Mouse (Mus musculus): ENCODE results near the gene Cars2. TPM values are rescaled to one million over a fixed set of nuclear protein-coding genes. Genes with fewer than 3 reads are reported as not detected.
"Not testable (repeated sequence)": the region's sequence is repeated elsewhere in the genome, so short reads cannot be mapped to it uniquely, and the experiment has no call there.

The Cars2 gene
- polyA plus RNA-seq, 1 experiment from 2014 or later: 22.5 TPM

GRCm38 (mm10) chr8:11552390-11552789 is 1.8 kb upstream of the Cars2 start:
- H3K4me3 ChIP-seq (ENCODE audit: low read depth, low read length): no peak overlapping the region

GRCm38 (mm10) chr8:11551497-11551896 is 914 bp upstream of the Cars2 start:
- H3K9me3 ChIP-seq (ENCODE audit: control insufficient read depth, low read length); H3K27me3 ChIP-seq (replicated peaks; ENCODE audit: control insufficient read depth, insufficient read depth, low read length); H3K9ac ChIP-seq (ENCODE audit: low read depth, low read length); H3K4me3 ChIP-seq (ENCODE audit: low read depth, low read length); H3K4me2 ChIP-seq (ENCODE audit: low read depth, low read length); ATAC-seq (ENCODE audit: low read depth); DNase-seq (ENCODE audit: low spot score); H3K27ac ChIP-seq (replicated peaks; ENCODE audit: low read depth, low read length): not testable (repeated sequence)
- Histone ChIP-seq H3K4me1 (ENCODE audit: control insufficient read depth, insufficient read depth, low read length) (peaks cover 19% of the 10 kb centered on the region), H3K36me3 (ENCODE audit: control insufficient read depth, insufficient read depth, low read length) (0 out of 2 replicates have a peak, but pooled peaks cover 12% of the 10 kb centered on the region)
- WGBS: 87% methylated on average over 3 of the region's 4 CpGs

More at GRCm38 (mm10) chr8:11552390-11552789, 1.8 kb upstream of the Cars2 start:
- H3K9me3 ChIP-seq (ENCODE audit: control insufficient read depth, low read length): no peaks in the 10 kb centered on the region
- 64% methylated on average over 10 of the region's 10 CpGs for WGBS
- ATAC-seq (ENCODE audit: low read depth) (no peak), DNase-seq (ENCODE audit: low spot score) (no peak)
- H3K9ac ChIP-seq (ENCODE audit: low read depth, low read length): no peak overlapping the region
- H3K27ac ChIP-seq (replicated peaks; ENCODE audit: low read depth, low read length): no peak overlapping the region
- peaks cover 19% of the 10 kb centered on the region for H3K4me1 ChIP-seq (ENCODE audit: control insufficient read depth, insufficient read depth, low read length)
- 0 out of 2 replicates have a peak, but pooled peaks cover 5% of the 10 kb centered on the region for H3K36me3 ChIP-seq (ENCODE audit: control insufficient read depth, insufficient read depth, low read length)
- H3K27me3 ChIP-seq (replicated peaks; ENCODE audit: control insufficient read depth, insufficient read depth, low read length): no peaks in the 10 kb centered on the region
- no peak overlapping the region for H3K4me2 ChIP-seq (ENCODE audit: low read depth, low read length)

DNA sequence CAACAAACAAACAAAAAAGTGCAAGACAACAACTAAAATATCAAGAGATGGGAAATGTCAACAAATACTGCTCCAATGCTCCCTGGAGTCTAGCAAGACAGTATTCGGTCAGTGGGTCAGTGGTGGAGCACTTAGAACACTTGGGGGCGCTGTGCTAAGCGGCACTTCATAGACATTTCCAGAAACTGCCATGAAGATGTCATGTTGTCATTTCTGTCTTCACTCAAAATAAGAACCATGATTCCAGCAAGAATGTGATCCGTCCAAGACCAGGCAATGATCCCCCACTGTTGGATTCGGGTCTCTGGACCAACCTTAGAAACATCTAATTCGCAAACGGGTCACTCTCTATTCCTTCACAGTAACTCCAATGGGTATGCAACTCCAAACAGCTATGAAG is 877 bp downstream of the Cars2 start:
- 0 out of 2 replicates have a peak, but pooled peaks cover 12% of the 10 kb centered on the region for H3K36me3 ChIP-seq (ENCODE audit: control insufficient read depth, insufficient read depth, low read length)
- WGBS: 22% methylated on average over 7 of the region's 7 CpGs
- no peaks in the 10 kb centered on the region for H3K27me3 ChIP-seq (replicated peaks; ENCODE audit: control insufficient read depth, insufficient read depth, low read length)
- ATAC-seq (ENCODE audit: low read depth) (no peak), DNase-seq (ENCODE audit: low spot score) (peak; percentile 39)
- peak overlapping the region; percentile 85 for H3K4me2 ChIP-seq (ENCODE audit: low read depth, low read length)
- no peaks in the 10 kb centered on the region for H3K9me3 ChIP-seq (ENCODE audit: control insufficient read depth, low read length)
- peak overlapping the region; percentile 70 for H3K4me3 ChIP-seq (ENCODE audit: low read depth, low read length)
- H3K4me1 ChIP-seq (ENCODE audit: control insufficient read depth, insufficient read depth, low read length): peaks cover 19% of the 10 kb centered on the region
- H3K9ac ChIP-seq (ENCODE audit: low read depth, low read length): peak overlapping the region; percentile 78
- 0 out of 2 replicates have a peak overlapping the region, but pooled peaks have one; percentile 83 for H3K27ac ChIP-seq (replicated peaks; ENCODE audit: low read depth, low read length)

DNA sequence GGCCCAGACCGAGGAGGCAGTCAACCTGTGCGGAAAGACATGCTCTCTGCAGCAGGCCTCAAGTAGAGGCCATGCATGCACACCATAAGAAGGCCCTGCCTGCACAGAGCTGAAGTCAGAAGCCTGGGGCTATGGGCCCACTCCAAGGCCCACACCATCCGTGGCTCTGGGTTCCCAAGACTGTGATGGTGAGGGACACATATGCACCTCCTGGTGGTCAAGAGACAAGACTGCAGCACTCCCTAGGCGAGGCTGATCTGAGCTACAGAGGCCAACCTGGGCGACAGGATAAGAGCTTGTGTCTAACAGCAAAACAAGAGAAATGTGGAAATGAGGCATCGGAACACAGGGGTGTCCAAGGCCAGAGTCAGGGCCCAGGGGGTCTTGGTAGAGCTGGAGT is 3.5 kb downstream of the Cars2 start:
- H3K4me3 ChIP-seq (ENCODE audit: low read depth, low read length): no peak overlapping the region
- DNase-seq (ENCODE audit: low spot score) (no peak), ATAC-seq (ENCODE audit: low read depth) (no peak)
- 66% methylated on average over 6 of the region's 6 CpGs for WGBS
- peaks cover 25% of the 10 kb centered on the region for H3K36me3 ChIP-seq (ENCODE audit: control insufficient read depth, insufficient read depth, low read length)
- no peak overlapping the region for H3K9ac ChIP-seq (ENCODE audit: low read depth, low read length)
- H3K9me3 ChIP-seq (ENCODE audit: control insufficient read depth, low read length): no peaks in the 10 kb centered on the region
- H3K4me1 ChIP-seq (ENCODE audit: control insufficient read depth, insufficient read depth, low read length): peaks cover 9% of the 10 kb centered on the region
- no peak overlapping the region for H3K4me2 ChIP-seq (ENCODE audit: low read depth, low read length)
- H3K27ac ChIP-seq (replicated peaks; ENCODE audit: low read depth, low read length): no peak overlapping the region
- H3K27me3 ChIP-seq (replicated peaks; ENCODE audit: control insufficient read depth, insufficient read depth, low read length): no peaks in the 10 kb centered on the region

DNA sequence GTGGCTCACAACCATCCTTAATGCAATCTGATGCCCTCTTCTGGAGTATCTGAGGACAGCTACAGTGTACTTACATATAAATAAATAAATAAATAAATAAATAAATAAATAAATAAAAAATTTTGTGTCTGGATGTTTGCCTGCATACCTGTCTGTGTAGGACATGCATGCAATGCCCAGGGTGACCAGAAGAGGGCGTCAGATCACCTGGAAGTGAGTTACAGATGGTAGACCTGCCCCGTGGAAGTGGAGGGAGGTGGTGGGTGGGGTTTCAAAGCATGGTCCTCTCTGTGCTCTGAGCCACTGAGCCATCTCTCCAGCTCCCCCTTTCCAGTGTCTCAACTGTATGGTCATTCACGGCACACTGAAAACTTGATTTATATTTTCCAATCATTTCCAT is 6.2 kb downstream of the Cars2 start:
- no peaks in the 10 kb centered on the region for H3K9me3 ChIP-seq (ENCODE audit: control insufficient read depth, low read length)
- no peaks in the 10 kb centered on the region for H3K27me3 ChIP-seq (replicated peaks; ENCODE audit: control insufficient read depth, insufficient read depth, low read length)

DNA sequence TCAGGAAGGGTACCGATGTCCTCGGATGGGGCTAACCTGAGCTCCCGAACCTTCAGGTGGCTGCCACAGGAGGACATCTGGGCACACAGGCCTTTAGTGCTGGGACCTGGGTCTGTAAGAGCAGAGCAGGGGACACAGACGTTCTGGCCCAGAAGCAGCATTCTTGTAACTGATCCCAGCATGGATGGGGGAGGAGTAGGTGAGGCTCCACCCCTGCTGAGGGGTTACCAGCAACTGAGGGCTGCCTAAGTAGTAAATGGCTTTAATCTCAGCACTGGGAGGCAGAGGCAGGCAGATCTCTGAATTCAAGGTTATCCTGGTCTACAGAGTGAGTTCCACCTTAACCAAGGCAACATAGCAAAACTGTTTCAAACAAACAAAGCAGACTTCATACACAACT is 7.7 kb downstream of the Cars2 start:
- Histone ChIP-seq H3K4me2 (ENCODE audit: low read depth, low read length) (no peak overlapping the region), H3K4me3 (ENCODE audit: low read depth, low read length) (no peak overlapping the region), H3K9me3 (ENCODE audit: control insufficient read depth, low read length) (no peaks in the 10 kb centered on the region), H3K4me1 (ENCODE audit: control insufficient read depth, insufficient read depth, low read length) (no peaks in the 10 kb centered on the region), H3K36me3 (ENCODE audit: control insufficient read depth, insufficient read depth, low read length) (peaks cover 52% of the 10 kb centered on the region), H3K27me3 (replicated peaks; ENCODE audit: control insufficient read depth, insufficient read depth, low read length) (no peaks in the 10 kb centered on the region), H3K9ac (ENCODE audit: low read depth, low read length) (no peak overlapping the region), H3K27ac (replicated peaks; ENCODE audit: low read depth, low read length) (no peak overlapping the region)
- no peak for ATAC-seq (ENCODE audit: low read depth)
- 85% methylated on average over 4 of the region's 4 CpGs for WGBS
- DNase-seq (ENCODE audit: low spot score): no peak

More for the DNA sequence above, 6.2 kb downstream of the Cars2 start:
- no peak for DNase-seq (ENCODE audit: low spot score)
- 50% methylated on average over 3 of the region's 3 CpGs for WGBS
- Histone ChIP-seq H3K4me3 (ENCODE audit: low read depth, low read length) (no peak overlapping the region), H3K9ac (ENCODE audit: low read depth, low read length) (no peak overlapping the region), H3K27ac (replicated peaks; ENCODE audit: low read depth, low read length) (no peak overlapping the region), H3K4me1 (ENCODE audit: control insufficient read depth, insufficient read depth, low read length) (no peaks in the 10 kb centered on the region), H3K4me2 (ENCODE audit: low read depth, low read length) (no peak overlapping the region), H3K36me3 (ENCODE audit: control insufficient read depth, insufficient read depth, low read length) (peaks cover 49% of the 10 kb centered on the region)
- no peak for ATAC-seq (ENCODE audit: low read depth)

DNA sequence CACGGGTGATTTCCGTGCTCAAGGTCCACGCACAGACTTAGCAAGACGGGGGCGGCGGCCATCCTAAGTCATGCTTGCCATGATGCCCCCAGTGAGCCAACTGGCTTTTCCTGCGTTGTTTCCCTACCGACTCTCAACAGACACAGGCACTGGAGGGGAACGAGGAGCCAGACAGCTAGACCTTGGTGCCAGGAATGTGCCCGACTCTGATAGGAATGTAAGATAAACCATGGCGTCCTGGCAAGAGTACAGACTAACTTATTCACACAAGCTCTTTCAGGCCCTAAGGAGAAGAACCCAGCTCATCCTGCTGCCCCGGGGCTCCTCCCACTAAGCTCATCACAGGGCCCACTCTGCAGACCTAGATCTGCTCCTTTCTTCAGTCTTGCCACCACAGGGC is 8.6 kb downstream of the Cars2 start:
- Histone ChIP-seq H3K4me1 (ENCODE audit: control insufficient read depth, insufficient read depth, low read length) (no peaks in the 10 kb centered on the region), H3K36me3 (ENCODE audit: control insufficient read depth, insufficient read depth, low read length) (peaks cover 50% of the 10 kb centered on the region), H3K9ac (ENCODE audit: low read depth, low read length) (no peak overlapping the region), H3K4me2 (ENCODE audit: low read depth, low read length) (no peak overlapping the region), H3K27ac (replicated peaks; ENCODE audit: low read depth, low read length) (no peak overlapping the region), H3K4me3 (ENCODE audit: low read depth, low read length) (no peak overlapping the region), H3K9me3 (ENCODE audit: control insufficient read depth, low read length) (no peaks in the 10 kb centered on the region), H3K27me3 (replicated peaks; ENCODE audit: control insufficient read depth, insufficient read depth, low read length) (no peaks in the 10 kb centered on the region)
- no peak for DNase-seq (ENCODE audit: low spot score)
- WGBS: 92% methylated on average over 12 of the region's 12 CpGs
- ATAC-seq (ENCODE audit: low read depth): no peak

GRCm38 (mm10) chr8:11540182-11540581 is 10.4 kb downstream of the Cars2 start:
- WGBS: 91% methylated on average over 8 of the region's 8 CpGs
- H3K9me3 ChIP-seq (ENCODE audit: control insufficient read depth, low read length): no peaks in the 10 kb centered on the region
- no peak for ATAC-seq (ENCODE audit: low read depth)
- no peak overlapping the region for H3K4me3 ChIP-seq (ENCODE audit: low read depth, low read length)
- no peaks in the 10 kb centered on the region for H3K27me3 ChIP-seq (replicated peaks; ENCODE audit: control insufficient read depth, insufficient read depth, low read length)
- H3K27ac ChIP-seq (replicated peaks; ENCODE audit: low read depth, low read length): no peak overlapping the region
- DNase-seq (ENCODE audit: low spot score): no peak
- no peak overlapping the region for H3K4me2 ChIP-seq (ENCODE audit: low read depth, low read length)
- peaks cover 55% of the 10 kb centered on the region for H3K36me3 ChIP-seq (ENCODE audit: control insufficient read depth, insufficient read depth, low read length)
- no peaks in the 10 kb centered on the region for H3K4me1 ChIP-seq (ENCODE audit: control insufficient read depth, insufficient read depth, low read length)
- no peak overlapping the region for H3K9ac ChIP-seq (ENCODE audit: low read depth, low read length)

- H3K9ac ChIP-seq (ENCODE audit: low read depth, low read length): no peak overlapping the region
- 92% methylated on average over 4 of the region's 4 CpGs for WGBS
- H3K27ac ChIP-seq (replicated peaks; ENCODE audit: low read depth, low read length): no peak overlapping the region
- DNase-seq (ENCODE audit: low spot score) (no peak), ATAC-seq (ENCODE audit: low read depth) (no peak)
- no peaks in the 10 kb centered on the region for H3K27me3 ChIP-seq (replicated peaks; ENCODE audit: control insufficient read depth, insufficient read depth, low read length)
- no peak overlapping the region for H3K4me2 ChIP-seq (ENCODE audit: low read depth, low read length)
- H3K4me3 ChIP-seq (ENCODE audit: low read depth, low read length): no peak overlapping the region
- no peaks in the 10 kb centered on the region for H3K9me3 ChIP-seq (ENCODE audit: control insufficient read depth, low read length)
- no peaks in the 10 kb centered on the region for H3K4me1 ChIP-seq (ENCODE audit: control insufficient read depth, insufficient read depth, low read length)
- H3K36me3 ChIP-seq (ENCODE audit: control insufficient read depth, insufficient read depth, low read length): peaks cover 63% of the 10 kb centered on the region
These were observed 11.5 kb downstream of the Cars2 start for GRCm38 (mm10) chr8:11539049-11539448.

Data from embryonic facial prominence, embryonic 14.5 days (tissue).